Mouse (Mus musculus): ENCODE measurements around the gene C77080.

The C77080 gene

DNA sequence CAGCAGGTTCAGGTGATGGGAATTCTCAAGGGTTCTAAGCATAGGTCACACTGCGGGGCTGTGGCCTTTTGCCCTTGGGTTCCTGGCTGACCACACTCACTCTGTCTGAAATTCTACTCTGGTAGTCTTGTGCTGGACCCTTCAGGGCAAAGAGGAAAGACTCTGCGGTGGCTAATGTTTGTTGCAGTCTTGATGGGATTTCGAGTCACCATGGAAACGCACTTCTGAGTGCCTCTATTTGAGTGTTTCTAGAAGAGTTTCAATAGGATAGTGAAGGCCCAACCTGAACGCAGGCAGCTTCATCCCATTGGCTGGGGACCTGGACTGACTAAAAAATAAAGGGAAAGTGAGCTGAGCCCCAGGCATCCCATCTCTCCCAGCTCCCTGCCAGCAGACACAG is 5.6 kb upstream of the C77080 start:
- no peak for DNase-seq (ENCODE audit: low read depth, low spot score)

DNA sequence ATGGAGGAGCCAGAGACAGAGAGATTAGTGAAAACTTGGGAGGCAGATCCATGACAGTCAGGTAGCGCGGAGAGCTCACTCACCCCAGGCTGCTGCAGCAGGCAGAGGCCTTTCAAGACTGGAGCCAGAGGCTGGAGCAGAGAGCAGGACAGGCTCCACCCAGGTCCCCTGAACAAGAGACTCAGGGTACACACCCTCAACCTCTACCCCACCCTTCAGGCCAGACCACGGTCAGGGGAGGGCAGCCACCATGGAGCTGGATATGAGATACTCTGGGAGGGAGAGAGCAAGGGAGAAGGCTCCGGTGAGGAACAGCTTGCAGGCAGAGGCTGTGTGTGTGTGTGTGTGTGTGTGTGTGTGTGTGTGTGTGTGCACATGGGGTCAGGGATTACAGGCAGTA is 5.0 kb upstream of the C77080 start:
- no peak for DNase-seq (ENCODE audit: low read depth, low spot score)

DNA sequence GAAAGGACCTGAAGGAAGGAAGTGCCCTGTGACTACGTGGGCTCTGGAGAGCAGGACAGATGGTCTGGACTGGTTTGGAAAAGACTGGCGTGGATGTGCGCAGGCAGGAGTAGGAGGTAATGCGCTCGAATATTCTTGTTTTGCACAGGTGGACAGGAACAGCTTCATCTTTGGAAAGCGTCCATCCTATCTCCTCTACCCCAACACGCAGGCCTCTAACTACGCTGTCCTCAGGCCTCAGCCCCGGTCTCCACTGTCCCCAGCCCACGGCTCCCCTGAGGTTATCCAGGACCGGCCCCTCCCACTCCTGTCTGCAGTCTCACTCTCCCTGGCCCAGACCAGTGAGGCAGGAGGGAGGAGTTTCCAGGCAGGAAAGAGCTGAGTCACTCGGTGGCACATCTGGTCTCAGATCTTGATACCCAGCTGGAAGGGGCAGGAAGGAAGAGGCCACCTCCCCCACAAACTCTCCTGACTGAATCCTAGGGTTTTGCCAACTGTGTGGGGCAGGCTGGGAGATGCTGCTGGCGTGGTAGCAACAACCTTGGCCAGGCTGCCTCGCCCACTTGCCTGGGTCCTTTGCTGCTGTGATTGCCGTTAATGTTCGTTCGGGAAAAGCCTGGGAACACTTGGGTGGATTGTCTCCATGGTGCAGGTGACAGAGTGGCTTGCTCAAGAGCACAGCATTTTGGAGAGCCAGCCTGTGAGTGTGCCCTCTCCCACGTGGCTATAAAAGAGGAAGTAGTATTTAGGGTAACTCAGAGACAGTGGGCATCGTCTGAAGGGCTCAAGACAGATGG is 2.2 kb upstream of the C77080 start:
- DNase-seq (ENCODE audit: low read depth, low spot score), result peak; percentile 97

- peak; percentile 53 for DNase-seq (ENCODE audit: low read depth, low spot score)
Measured at GRCm38 (mm10) chr4:129260678-129261077, 526 bp downstream of the C77080 start.

GRCm38 (mm10) chr4:129259101-129259500 is 2.1 kb downstream of the C77080 start:
- DNase-seq (ENCODE audit: low read depth, low spot score), result peak; percentile 85

DNA sequence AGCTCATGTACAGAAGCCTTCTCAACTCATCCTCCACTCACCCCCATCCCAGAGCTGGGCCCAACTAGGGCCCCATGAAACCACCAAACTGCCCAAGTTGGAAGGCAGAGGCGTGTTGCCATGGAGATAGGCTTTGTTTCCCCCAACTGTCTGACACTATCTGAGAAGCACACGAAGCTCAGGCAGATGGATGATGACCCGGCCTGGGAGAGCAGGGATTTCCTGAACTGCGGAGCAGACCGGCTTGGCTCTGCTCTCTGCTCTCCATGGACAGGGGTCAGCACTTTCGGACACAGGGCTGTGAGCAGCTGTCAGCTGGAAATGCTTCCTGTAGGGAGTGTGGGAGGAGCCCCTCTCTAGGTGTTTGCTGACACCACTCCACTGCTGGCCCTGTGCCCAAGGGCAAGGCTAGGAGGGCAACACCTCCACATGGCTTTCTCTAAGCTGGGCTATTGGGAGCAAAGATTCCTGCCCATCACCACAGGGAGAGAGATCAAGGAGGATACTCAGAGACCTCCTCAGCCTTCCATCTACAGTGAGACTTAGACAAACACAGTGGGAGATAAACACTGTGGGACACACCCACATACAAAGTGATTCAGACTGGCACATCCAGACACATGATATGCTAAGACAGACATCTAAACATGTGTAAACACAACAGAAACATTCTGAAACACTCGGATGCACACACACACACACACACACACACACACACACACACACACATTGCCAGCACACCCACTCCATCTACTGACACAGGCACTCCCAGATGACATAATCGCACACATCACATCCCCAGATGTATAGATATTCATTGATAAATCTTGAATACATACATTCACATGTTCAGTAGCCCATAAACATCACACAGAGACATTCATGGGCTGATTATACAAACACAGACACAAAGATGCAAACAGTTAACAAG is 4.5 kb downstream of the C77080 start:
- DNase-seq (ENCODE audit: low read depth, low spot score), result no peak

GRCm38 (mm10) chr4:129254571-129254970 is 6.6 kb downstream of the C77080 start:
- DNase-seq (ENCODE audit: low read depth, low spot score), result peak; percentile 77

GRCm38 (mm10) chr4:129252492-129252891 is 8.7 kb downstream of the C77080 start:
- DNase-seq (ENCODE audit: low read depth, low spot score), result no peak

DNA sequence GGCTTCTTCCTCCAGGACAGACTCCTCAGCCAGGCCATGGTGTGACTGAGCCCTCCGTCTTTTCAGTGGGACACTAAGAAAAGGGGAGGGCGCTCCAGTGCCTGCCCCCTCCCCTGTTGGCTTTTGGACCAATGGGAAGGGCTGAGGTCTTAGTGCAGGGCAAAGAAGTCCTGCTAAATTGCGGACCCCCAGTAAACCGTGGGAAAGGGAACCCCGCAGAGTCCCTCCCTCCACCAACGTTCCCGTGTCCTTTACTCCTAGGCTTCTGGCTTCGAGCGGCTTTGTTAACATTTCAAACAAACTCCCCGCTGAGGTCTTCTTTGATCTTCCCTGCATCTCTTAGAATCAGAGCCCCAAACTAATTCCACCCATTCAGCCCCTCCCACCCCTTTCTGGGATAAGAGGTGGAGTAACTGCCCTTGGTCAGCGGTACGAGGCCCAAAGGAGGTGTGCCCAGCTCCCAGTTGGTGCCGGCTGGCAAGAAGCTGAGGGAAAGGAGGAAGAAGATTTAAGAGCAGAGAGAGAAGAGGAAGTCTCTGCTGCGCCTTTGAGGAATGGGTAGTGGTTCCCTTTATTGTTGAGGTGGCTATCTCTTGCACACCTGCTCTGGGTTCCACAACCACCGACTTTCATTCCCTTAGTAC is 9.6 kb downstream of the C77080 start:
- no peak for DNase-seq (ENCODE audit: low read depth, low spot score)

DNA sequence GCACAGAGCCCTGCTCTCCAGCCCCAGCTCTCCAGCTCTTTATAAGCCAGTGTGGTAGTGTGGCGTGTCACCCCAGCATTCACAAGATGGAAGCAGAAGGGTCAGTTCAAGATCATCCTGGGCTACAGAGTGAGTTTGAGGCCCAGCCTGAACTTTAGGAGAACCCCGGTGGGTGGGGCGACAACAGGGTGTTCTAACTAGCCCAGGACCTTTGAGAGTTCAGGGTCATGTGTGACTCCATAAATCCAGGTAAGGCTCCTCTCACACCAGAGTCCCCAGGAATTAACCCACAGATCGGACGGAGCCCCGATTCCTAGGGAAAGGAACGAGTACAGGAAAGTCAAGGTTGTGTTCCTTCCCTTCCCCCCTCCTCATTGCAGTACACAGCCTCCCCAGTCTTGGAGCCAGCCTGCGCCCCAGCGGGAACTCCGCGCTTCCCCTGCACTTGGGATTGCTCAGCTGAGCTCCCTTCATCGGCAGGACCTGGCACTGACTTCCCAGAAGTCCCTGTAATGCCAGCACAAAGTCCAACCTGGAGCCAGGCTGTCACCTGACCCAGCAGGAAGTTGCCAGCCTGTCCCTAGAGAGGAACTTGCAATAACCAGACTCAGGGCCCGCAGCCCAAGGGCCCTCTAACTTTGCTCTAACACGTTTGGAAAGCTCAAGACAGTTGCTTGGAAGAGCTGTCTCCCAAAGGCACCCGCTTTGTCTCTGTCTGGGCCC is 10.3 kb downstream of the C77080 start:
- DNase-seq (ENCODE audit: low read depth, low spot score), result no peak

DNA sequence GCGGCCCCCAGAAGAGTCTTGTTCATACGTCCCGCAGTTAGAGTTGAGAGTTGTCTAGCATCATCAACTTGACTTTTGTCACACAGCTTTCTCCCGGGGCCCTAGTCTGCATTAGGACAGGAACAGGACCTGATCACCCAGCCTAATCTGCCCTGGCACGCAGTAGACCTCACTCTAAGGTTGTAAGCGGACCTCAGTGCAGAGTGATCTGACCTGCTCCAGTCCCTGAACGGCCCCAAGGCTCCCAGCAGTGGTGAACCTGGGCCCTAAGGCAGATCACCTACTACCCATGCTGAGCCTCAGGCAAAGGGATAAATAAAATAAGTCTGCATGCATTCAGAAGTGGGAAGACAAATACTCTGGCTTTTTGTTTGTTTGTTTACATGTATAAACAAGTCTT is 11.9 kb downstream of the C77080 start:
- no peak for DNase-seq (ENCODE audit: low read depth, low spot score)

DNA sequence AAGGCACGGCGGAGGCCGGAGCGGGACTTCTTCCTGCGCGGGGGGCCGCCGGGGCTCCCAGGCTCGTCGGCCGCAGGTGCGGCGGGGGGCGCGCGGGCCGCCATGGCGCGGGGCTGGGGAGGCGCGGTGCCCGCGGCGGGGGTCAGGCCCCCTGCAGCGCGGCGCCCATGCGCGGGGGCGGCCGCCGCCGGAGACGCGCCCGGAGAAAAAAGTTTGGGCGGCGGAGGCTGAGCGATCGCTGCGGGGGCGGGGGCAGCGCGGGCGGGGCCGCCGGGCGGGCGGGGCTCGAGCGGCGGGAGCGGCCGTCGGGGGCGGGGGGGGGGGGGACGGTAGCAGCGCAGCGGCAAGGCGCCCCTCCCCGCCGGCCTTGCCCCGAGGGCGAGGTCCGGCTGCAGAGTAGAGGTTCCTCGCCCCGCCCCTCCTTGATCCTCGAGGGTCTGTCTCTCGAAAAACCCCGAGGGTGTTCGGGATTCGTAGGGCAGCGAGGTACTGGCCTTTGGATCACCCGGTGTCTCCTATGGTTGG is 12.9 kb downstream of the C77080 start:
- DNase-seq (ENCODE audit: low read depth, low spot score), result no peak

GRCm38 (mm10) chr4:129247381-129248242 is 13.6 kb downstream of the C77080 start:
- DNase-seq (ENCODE audit: low read depth, low spot score), result no peak

- DNase-seq (ENCODE audit: low read depth, low spot score), result no peak
Measured at GRCm38 (mm10) chr4:129246360-129247301, 14.6 kb downstream of the C77080 start.

GRCm38 (mm10) chr4:129244802-129245201 is 16.4 kb downstream of the C77080 start:
- DNase-seq (ENCODE audit: low read depth, low spot score), result peak; percentile 59

- DNase-seq (ENCODE audit: low read depth, low spot score), result no peak
Measured at GRCm38 (mm10) chr4:129242761-129243160, 18.4 kb downstream of the C77080 start.

DNA sequence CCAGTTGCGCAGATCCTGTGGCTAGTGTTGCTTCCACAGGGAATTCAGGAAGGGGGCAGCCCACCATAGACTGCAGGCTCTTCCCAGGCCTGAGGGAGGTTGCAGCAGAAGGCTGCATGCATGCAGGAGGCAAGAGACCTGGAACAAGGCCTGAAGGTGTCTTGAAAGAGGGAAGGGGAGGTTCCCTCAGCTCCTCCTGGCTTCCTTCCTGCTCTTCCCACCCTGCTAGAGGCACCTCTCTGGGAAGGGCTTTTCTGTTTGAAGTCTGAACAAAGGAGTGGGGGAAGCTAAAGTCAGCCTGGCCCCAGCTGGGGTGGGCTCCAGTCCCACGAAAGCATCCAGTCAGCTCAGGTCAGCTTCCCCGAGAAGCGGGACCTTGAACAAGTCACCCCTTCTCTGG is 18.9 kb downstream of the C77080 start:
- DNase-seq (ENCODE audit: low read depth, low spot score), result no peak

- no peak for DNase-seq (ENCODE audit: low read depth, low spot score)
Measured at GRCm38 (mm10) chr4:129241898-129242297, 19.3 kb downstream of the C77080 start.

- no peak for DNase-seq (ENCODE audit: low read depth, low spot score)
Measured at GRCm38 (mm10) chr4:129239075-129239474, 22.1 kb downstream of the C77080 start.
